Mouse (Mus musculus) fibroblast of lung, adult 2 months (primary cell): ENCODE data around the gene Mlxip.

ENCODE experiments used
- DNase-seq: peaks from one replicate; pipeline ENCODE4 v3.0.0-alpha.2; 2011; ENCODE audit warnings: low read depth

Gene Mlxip

GRCm38 (mm10) chr5:123394303-123394956 is at the start of gene Mlxip:
Gene Mlxip, plus strand, starts transcription at chr5:123394798.
- peak; percentile 95 for DNase-seq

DNA sequence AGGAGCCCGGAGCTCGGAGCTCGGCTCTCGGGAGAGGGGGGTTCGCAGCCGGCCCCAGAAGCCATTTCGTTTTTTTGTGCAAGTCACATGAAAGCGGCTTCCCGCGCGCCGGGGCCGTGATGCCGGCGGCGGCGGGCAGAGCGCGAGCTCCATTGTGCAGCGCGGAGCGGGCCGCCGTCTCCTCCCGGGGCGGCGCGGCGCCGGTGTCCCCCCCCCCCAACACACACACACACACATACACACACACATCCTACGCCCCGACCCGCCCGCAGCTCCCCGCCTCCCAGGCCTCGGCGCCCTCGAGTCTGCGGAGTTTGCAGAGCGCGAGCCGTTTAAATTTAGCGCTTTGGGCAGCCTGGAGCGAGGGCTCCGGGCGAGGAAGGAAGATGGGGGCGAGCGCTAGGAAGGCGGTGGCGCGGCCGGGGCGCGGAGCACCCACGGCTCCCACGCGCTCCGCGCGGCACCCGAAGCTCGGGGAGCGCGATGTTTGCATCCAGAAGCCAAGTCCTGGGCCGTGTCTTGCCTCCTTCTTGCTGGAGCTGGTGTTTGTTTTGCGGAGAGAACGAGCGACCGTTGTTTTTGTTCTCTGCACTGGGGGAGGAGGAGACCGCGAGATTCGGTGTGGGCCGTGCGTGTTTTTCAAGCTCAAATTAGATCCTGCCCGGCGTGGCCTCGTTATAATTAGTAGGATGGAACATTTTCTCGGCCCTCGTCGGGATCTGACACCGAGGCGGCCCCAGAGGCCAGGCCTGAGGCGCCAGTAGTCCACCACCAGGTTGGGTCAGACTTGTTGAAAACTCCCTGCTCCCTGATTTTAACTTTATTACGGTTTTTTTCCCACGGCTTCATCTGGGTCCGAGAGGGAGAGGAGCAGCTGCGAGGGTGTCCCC is 49.4 kb upstream of the Mlxip start:
- DNase-seq, result no peak

DNA sequence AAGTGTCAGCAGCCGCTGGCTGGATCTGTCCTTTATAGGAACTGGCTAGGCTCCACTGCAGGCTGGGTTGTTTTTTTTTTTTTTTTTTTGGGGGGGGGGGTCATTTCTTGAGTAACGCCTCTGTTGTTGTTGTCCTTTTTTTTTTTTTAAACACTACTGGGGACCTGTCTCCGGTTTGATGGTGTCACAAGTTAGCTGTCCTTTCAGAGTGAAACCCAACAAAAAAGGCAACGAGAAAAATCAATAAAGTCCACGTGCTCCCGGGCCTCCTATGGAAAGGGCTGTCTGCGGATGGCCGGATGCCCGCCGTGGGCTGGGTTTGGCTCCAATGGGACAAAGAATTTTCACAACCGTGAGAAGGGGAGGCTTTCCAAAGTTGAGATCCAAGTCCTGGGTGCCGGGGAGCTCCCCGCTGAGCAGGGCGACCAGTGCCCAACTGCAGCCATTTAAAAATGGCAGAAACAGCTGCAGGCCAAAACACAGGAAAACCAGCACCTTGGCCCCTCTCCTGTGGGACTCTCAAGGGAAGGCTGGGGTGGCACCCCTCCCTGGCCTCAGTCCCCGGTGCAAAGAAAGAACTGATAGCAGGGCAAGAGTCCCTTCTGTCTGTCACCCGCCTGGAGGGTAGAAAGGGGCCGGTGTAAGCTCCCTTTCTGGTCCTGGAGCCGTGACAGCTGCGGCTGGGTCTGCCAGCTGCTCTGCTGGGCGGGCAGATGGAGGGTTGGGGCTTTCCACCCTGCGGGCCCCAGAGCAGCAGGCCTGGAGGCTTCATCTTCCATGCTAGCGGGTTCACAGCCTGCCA is 48.5 kb upstream of the Mlxip start:
- peak; percentile 76 for DNase-seq

DNA sequence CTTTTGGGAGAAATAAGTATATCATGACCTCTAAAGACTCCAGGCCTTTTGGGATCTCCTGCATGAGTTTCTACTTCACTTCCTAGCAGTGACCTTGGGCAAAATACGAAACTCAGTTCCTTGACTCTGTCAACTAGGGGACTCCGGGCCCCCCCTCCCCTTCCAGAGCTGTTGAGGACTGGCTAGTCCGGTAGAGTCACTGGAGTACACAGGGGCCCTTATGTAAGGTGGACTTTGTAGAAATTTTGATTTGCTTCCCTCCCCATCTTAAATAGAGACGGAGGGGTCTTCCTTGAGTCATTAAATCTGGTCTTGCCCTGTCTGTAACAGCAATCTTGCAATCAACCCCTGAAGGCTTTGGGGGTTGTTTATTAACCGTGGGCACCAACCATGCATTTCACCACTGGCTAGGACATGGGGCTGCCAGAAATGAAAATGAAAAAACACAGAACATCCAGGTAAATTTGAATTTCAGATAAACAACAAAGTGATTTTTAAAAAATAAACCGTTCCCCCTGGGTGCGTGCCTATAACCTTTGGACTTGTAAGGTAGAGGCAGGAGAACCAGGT is 47.8 kb upstream of the Mlxip start:
- DNase-seq, result no peak

GRCm38 (mm10) chr5:123347985-123348384 is 46.6 kb upstream of the Mlxip start:
- DNase-seq, result no peak

- DNase-seq, result no peak
These were observed 44.2 kb upstream of the Mlxip start for GRCm38 (mm10) chr5:123350386-123350785.

- DNase-seq, result no peak
These were observed 38.7 kb upstream of the Mlxip start for GRCm38 (mm10) chr5:123355918-123356317.

- no peak for DNase-seq
These were observed 37.3 kb upstream of the Mlxip start for GRCm38 (mm10) chr5:123357253-123357652.

- DNase-seq, result no peak
These were observed 35.2 kb upstream of the Mlxip start for GRCm38 (mm10) chr5:123359431-123359830.

GRCm38 (mm10) chr5:123362911-123363310 is 31.7 kb upstream of the Mlxip start:
- DNase-seq, result no peak

GRCm38 (mm10) chr5:123364302-123364971 is 30.2 kb upstream of the Mlxip start:
- DNase-seq, result no peak

DNA sequence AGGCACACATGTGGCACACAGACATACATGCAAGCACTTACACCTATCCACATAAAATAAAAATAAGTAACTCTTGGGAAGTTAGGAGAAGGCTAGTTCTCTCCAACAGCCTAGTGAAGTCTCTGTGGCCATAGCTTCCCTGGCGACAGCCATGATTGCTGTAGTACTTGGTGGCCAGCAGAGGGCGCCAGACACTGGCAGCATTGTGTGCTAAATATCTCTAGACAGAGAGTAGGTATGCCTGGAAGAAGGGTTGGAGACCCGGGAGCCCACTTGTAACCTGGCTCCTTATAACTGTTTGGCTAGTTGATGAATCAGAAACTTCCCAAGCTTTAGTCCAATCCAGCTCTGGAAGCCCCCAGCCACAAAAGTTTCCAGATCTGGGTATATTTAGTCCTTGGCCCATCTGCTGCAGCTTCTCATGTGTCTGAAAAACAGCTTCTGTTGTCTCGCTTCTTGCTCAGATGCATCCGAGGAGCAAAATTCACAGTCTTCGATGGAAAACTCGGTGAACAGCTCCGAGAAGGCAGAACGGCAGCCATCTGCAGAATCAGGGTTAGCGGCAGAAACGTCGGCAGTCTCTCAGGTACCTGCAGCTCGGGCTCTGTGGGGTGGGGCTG is 25.6 kb upstream of the Mlxip start:
- no peak for DNase-seq

GRCm38 (mm10) chr5:123370049-123370448 is 24.5 kb upstream of the Mlxip start:
- DNase-seq, result no peak

GRCm38 (mm10) chr5:123375262-123375661 is 19.3 kb upstream of the Mlxip start:
- DNase-seq, result no peak

DNA sequence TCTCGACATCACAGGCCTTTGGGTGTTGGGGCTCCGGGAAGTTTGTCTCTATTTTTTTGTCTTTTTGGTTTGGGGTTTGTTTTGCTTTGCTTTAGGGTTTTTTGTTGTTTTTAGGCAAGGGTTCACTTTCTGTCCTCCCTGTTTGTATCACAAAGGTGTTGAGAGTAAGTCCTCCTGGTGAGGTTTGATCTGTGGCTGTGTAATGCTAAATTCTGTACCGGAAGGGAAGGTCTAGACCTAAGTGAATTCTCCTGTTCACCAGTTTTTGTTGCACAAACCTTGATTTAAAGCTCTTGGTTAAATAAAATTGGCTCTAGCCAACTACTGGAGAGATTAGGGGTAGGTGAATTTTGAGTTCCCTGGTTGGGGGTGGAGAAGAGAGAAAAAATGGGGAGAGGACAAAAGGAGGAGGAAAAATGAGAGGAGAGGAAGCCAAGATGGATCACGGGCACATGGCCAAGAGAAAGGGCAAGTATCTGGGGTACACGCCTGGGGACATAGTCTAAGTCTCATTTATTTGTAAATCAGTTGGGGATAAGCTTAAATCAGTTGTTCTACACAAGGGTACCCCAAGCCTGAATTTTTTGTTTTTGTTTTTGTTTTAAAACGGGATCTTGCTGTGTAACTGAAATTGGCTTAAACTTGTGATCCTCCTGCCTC is 18.7 kb upstream of the Mlxip start:
- DNase-seq, result no peak

DNA sequence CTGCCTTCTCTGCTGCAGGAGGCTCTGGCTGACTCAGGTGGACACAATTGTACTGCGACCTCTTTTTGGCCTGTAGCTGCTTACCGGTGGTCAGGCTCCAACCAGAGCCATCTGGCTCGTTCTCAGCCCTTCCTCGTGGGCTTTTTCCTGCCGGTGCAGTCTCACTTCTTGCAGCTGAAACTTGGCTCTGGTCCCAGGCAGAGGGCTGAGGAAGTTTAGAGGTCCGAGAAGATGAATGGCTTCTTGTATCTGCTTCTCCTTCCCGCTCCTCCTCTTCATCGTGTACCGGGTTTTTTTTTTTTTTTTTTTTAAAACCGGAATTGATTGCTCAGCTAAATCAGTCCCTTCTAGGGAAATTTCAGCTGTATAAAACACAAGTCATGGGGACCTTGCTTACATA is 18.0 kb upstream of the Mlxip start:
- DNase-seq, result no peak

DNA sequence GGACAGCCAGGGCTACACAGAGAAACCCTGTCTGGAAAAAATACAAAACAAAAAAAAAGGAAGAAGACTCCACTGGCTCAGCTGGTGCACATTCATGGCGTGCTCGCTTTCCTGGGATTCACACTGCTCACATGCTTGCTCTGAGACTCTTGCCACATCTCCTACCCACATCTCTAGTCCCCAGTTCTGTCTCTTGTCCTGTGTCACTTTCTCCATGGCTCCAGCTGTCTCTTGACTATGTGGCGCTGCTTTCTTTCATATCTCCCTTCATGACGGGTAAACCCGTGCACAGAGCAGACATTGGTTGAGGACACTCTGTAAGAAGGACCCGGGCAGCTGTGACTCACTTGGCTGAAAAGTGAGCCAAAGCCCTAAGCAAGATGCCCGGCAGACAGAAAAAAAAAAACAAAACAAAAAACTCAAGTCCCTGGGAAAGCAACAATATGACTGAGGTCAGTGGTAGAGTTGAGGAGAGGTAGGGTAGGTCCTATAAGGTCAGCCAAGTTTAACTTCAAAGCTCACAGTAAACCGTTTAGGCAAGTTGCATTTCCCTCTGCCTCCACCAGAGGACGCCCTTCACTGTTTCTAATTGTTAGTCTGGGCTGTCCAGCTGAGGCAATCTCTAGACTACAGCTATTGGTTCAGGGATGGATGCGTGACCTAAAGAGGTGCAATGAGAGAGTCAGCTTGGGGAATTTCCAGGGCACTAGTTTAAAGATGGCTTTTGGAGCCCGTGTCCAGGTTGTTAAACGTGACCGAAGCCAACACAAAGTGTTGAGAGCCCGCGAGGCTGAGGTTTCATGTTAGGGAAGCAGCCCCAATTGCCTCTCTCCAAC is 17.3 kb upstream of the Mlxip start:
- peak; percentile 76 for DNase-seq

DNA sequence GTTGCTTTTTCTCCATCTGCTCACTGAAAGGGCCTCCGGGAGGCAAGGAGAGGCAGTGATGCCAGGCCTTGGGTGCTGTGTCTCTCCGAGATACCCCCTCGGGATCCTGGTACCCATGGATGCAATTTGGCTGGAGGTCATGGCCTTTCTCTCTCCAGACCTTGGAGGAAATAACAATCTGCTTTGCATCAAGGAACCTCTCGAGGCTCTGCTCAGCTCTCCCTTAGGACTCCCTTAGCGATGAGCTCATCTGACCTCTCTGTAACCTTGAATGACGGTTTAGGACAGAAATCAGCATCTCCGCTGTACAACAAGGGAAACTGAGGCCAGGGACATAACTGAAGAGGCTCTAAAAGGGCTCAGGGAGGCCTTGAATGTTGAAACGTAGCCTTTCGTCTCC is 15.9 kb upstream of the Mlxip start:
- DNase-seq, result no peak

DNA sequence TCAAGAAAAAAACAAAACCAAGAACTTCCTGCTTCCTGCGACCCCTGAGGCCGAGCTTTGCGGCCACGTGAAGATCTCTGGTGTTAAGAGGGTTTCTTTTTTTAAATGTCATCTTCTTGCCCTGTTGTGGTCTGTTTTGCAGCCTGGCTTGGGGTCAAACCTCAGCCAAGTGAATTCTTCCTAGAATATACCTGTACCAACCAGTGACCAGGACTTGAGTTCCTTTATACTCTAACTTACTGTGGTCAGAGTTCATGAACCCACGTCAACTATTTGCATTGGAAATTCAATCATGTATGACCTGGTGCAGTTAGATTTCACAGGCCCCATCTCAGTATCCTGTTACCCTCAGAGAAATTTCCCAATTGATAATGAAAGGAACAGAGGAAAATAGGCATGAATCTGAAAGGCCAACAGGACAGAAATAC is 15.1 kb upstream of the Mlxip start:
- DNase-seq, result no peak

DNA sequence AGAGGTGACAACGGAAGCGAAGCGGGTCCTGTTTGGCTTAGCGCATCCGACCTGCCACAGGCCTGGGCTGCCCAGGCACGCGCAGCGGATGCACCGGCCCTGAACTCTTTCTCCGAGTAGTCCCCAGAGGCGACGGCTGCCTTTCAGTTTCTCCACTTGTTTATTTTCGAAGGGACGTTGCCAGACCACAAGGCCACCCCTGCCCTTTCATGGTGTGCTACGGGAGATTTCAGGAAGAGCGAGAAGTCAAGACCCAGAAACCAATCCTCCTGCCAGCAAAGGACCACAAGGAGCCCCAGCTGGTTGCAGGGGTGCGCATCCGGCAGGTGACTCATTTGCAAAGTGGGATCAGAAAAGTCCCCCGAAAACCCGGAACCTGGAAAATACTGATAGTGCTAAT is 12.6 kb upstream of the Mlxip start:
- DNase-seq, result no peak
